Mouse (Mus musculus) hindbrain, embryonic 11.5 days (tissue): Measurements from ENCODE around the gene Ppp1r27. TPM values are rescaled to one million over a fixed set of nuclear protein-coding genes. Genes with fewer than 3 reads are reported as not detected.

Experiments
- ATAC-seq: fragments of 200-750 bp; cut with Nextera tagmentation; 2 replicates; pipeline ENCODE4 v1.8.0; 2017; ENCODE audit warnings: mild to moderate bottlenecking, moderate TSS enrichment, moderate library complexity; ENCODE audit not compliant: low FRiP score
- DNase-seq: peaks from one replicate; pipeline ENCODE4 v3.0.0-alpha.2; 2015; ENCODE audit warnings: low spot score
- H3K27ac ChIP-seq: fragments of 300-500 bp; sonication (generic); 2 replicates; pipeline ENCODE4 v1.5.1; 2014; ENCODE audit warnings: mild to moderate bottlenecking, low read depth, low read length
- H3K27me3 ChIP-seq: fragments of 300-500 bp; sonication (generic); 2 replicates; pipeline ENCODE4 v1.6.1; 2014; ENCODE audit warnings: mild to moderate bottlenecking, low read length, moderate library complexity, mixed read lengths; ENCODE audit not compliant: control insufficient read depth, insufficient read depth
- H3K36me3 ChIP-seq: fragments of 300-500 bp; sonication (generic); 2 replicates; pipeline ENCODE4 v1.6.1; 2014; ENCODE audit warnings: mild to moderate bottlenecking, low read length, moderate library complexity, mixed read lengths; ENCODE audit not compliant: control insufficient read depth, insufficient read depth
- H3K4me1 ChIP-seq: fragments of 300-500 bp; sonication (generic); replicated peaks from 2 replicates; pipeline ENCODE4 v1.6.1; 2014; ENCODE audit warnings: low read length, mixed read lengths; ENCODE audit not compliant: control insufficient read depth, insufficient read depth
- H3K4me2 ChIP-seq: fragments of 300-500 bp; sonication (generic); replicated peaks from 2 replicates; pipeline ENCODE4 v1.6.1; 2014; ENCODE audit warnings: mild to moderate bottlenecking, low read depth, low read length
- H3K4me3 ChIP-seq: fragments of 300-500 bp; sonication (generic); 2 replicates; pipeline ENCODE4 v1.5.1; 2014; ENCODE audit warnings: low read depth, low read length
- H3K9ac ChIP-seq: fragments of 300-500 bp; sonication (generic); 2 replicates; pipeline ENCODE4 v1.6.1; 2014; ENCODE audit warnings: low read depth, low read length
- H3K9me3 ChIP-seq: fragments of 300-500 bp; sonication (generic); 2 replicates; pipeline ENCODE4 v1.6.1; 2016; ENCODE audit warnings: low read length; ENCODE audit not compliant: control insufficient read depth
- WGBS: fragments of 180-500 bp; shearing (Covaris S2); extraction: QIAGEN DNeasy Blood & Tissue Kit; methylation state at CpG from one replicate; pipeline ENCODE4 v1.1.7; 2014; 5-methylcytosine and 5-hydroxymethylcytosine counted together
- polyA plus RNA-seq: library from polyadenylated mRNA; unstranded; fragments of >200 nt; fragmentation: Nextera tagmentation; extraction: Ambion mirVana; gene quantifications from 2 replicates; pipeline ENCODE4 v1.2.1, GENCODE M21; 2014

The Ppp1r27 gene
- polyA plus RNA-seq, 1 experiment from 2014 or later = not detected

- peaks cover 3% of the 10 kb centered on the region for H3K4me1 ChIP-seq
Measured at GRCm38 (mm10) chr11:120530085-120530964, 20.6 kb downstream of the Ppp1r27 start, which contains the start of gene Gcgr. TSS of gene Gcgr (plus strand) at chr11:120530699.

GRCm38 (mm10) chr11:120528903-120529302 lies 22.0 kb downstream of the Ppp1r27 start:
- Histone ChIP-seq H3K4me2 (no peak overlapping the region), H3K4me3 (no peak overlapping the region), H3K9ac (no peak overlapping the region), H3K9me3 (no peaks in the 10 kb centered on the region), H3K36me3 (no peaks in the 10 kb centered on the region), H3K4me1 (peaks cover 3% of the 10 kb centered on the region), H3K27me3 (peaks cover 44% of the 10 kb centered on the region), H3K27ac (no peak overlapping the region)
- 69% methylated on average over 4 of the region's 4 CpGs for WGBS
- DNase-seq (no peak), ATAC-seq (no peak)

More at GRCm38 (mm10) chr11:120530085-120530964, 20.6 kb downstream of the Ppp1r27 start, which contains the start of gene Gcgr:
- peak within 1 kb of the TSS; percentile 56 for H3K4me2 ChIP-seq
- peak within 1 kb of the TSS; percentile 31 for H3K4me3 ChIP-seq
- no peak for ATAC-seq
- H3K9ac ChIP-seq = peak within 1 kb of the TSS; percentile 25; the same call in 1 of the 2 replicates
- 14% methylated on average over 33 of the region's 62 CpGs for WGBS
- no peaks in the 10 kb centered on the region for H3K9me3 ChIP-seq
- H3K27me3 ChIP-seq = peaks cover 44% of the 10 kb centered on the region
- H3K36me3 ChIP-seq = no peaks in the 10 kb centered on the region
- DNase-seq = peak; percentile 55
- H3K27ac ChIP-seq = no peak within 1 kb of the TSS

GRCm38 (mm10) chr11:120527690-120528354 lies 23.1 kb downstream of the Ppp1r27 start:
- DNase-seq = no peak
- Histone ChIP-seq H3K27me3 (peaks cover 41% of the 10 kb centered on the region), H3K36me3 (no peaks in the 10 kb centered on the region), H3K9ac (no peak overlapping the region), H3K9me3 (no peaks in the 10 kb centered on the region), H3K4me1 (peaks cover 3% of the 10 kb centered on the region), H3K4me3 (no peak overlapping the region), H3K4me2 (no peak overlapping the region), H3K27ac (no peak overlapping the region)
- 87% methylated on average over 9 of the region's 9 CpGs for WGBS
- ATAC-seq = no peak

GRCm38 (mm10) chr11:120525959-120526358 lies 25.0 kb downstream of the Ppp1r27 start:
- Histone ChIP-seq H3K4me2 (no peak overlapping the region), H3K4me3 (no peak overlapping the region), H3K9me3 (no peaks in the 10 kb centered on the region), H3K27me3 (peaks cover 27% of the 10 kb centered on the region), H3K36me3 (no peaks in the 10 kb centered on the region), H3K4me1 (peaks cover under 1% of the 10 kb centered on the region), H3K27ac (no peak overlapping the region), H3K9ac (no peak overlapping the region)
- DNase-seq (no peak), ATAC-seq (no peak)
- WGBS = 80% methylated on average over 2 of the region's 2 CpGs

GRCm38 (mm10) chr11:120522581-120522980 lies 28.4 kb downstream of the Ppp1r27 start:
- Histone ChIP-seq H3K27ac (no peak overlapping the region), H3K27me3 (no peaks in the 10 kb centered on the region), H3K4me2 (no peak overlapping the region), H3K9ac (no peak overlapping the region), H3K36me3 (no peaks in the 10 kb centered on the region), H3K4me3 (no peak overlapping the region), H3K9me3 (no peaks in the 10 kb centered on the region), H3K4me1 (no peaks in the 10 kb centered on the region)
- 88% methylated on average over 8 of the region's 8 CpGs for WGBS
- DNase-seq = no peak
- ATAC-seq = no peak

- no peak overlapping the region for H3K9ac ChIP-seq
- no peak overlapping the region for H3K27ac ChIP-seq
- H3K4me1 ChIP-seq = no peaks in the 10 kb centered on the region
- no peaks in the 10 kb centered on the region for H3K27me3 ChIP-seq
- DNase-seq = no peak
- H3K4me2 ChIP-seq = no peak overlapping the region
- H3K9me3 ChIP-seq = no peaks in the 10 kb centered on the region
- no peak overlapping the region for H3K4me3 ChIP-seq
- no peaks in the 10 kb centered on the region for H3K36me3 ChIP-seq
- ATAC-seq = no peak
- WGBS = 83% methylated on average over 5 of the region's 5 CpGs
Measured at GRCm38 (mm10) chr11:120520967-120521540, 29.9 kb downstream of the Ppp1r27 start.

- no peak for ATAC-seq
- WGBS = 74% methylated on average over 9 of the region's 9 CpGs
Measured at GRCm38 (mm10) chr11:120520498-120520897, 30.4 kb downstream of the Ppp1r27 start.

GRCm38 (mm10) chr11:120519738-120520137 lies 31.2 kb downstream of the Ppp1r27 start:
- DNase-seq = no peak

More at GRCm38 (mm10) chr11:120520498-120520897, 30.4 kb downstream of the Ppp1r27 start:
- no peak overlapping the region for H3K27ac ChIP-seq
- H3K27me3 ChIP-seq = no peaks in the 10 kb centered on the region
- H3K9ac ChIP-seq = no peak overlapping the region
- no peak overlapping the region for H3K4me2 ChIP-seq
- no peaks in the 10 kb centered on the region for H3K4me1 ChIP-seq
- H3K9me3 ChIP-seq = no peaks in the 10 kb centered on the region
- no peaks in the 10 kb centered on the region for H3K36me3 ChIP-seq
- H3K4me3 ChIP-seq = no peak overlapping the region
- DNase-seq = no peak

More at GRCm38 (mm10) chr11:120519738-120520137, 31.2 kb downstream of the Ppp1r27 start:
- WGBS = 56% methylated on average over 9 of the region's 9 CpGs
- H3K4me1 ChIP-seq = no peaks in the 10 kb centered on the region
- no peak overlapping the region for H3K4me2 ChIP-seq
- H3K27me3 ChIP-seq = no peaks in the 10 kb centered on the region
- H3K4me3 ChIP-seq = no peak overlapping the region
- H3K27ac ChIP-seq = no peak overlapping the region
- no peaks in the 10 kb centered on the region for H3K9me3 ChIP-seq
- no peaks in the 10 kb centered on the region for H3K36me3 ChIP-seq
- no peak overlapping the region for H3K9ac ChIP-seq
- ATAC-seq = no peak
